In the genomic region with DNA sequence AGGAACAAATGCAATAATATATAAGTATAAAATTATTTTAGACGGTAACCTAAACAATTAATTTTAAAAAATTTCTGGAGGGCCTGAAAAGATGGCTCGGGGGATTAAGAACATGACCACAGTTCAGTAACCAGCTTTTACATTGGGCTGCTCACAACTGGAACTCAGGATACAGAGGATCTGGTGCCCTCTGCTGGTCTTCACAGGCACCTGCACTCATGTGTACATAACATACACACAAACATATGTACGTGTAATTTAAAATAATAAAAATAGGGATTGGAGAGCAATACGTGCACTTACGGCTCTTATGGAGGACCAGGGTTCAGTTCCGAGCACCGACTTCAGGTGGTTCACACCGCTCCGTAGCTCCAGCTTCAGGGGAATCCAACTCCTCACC, we compare ENCODE assay signal across 19 mouse cellular contexts. TPM values are rescaled to one million over a fixed set of nuclear protein-coding genes. Genes with fewer than 3 reads are reported as not detected.
A peak's percentile ranks its signal among the peaks of the same experiment; 100 is the strongest.
DNase-seq lines count a peak whose midpoint lies in the region; ATAC-seq and TF ChIP-seq lines count a peak whose summit lies in the region.
"Had no signal": no experiment of that assay in that cellular context is flagged by ENCODE, and none has a peak within 500 bp of the region (broad histone marks: within the 10 kb centered on the region; RNA-seq: fewer than 3 reads in every experiment).

No protein-coding gene starts in this region.

- H3K36me3 ChIP-seq in kidney, adult 2 months (ENCODE audit: control insufficient read depth, insufficient read depth, low read length): no peaks in the 10 kb centered on the region
- no peaks in the 10 kb centered on the region for H3K36me3 ChIP-seq in lung, postnatal 0 days (ENCODE audit: insufficient read depth, low read length)
- H3K36me3 ChIP-seq in small intestine, adult 2 months (ENCODE audit: control insufficient read depth, insufficient read depth, low read length): no peaks in the 10 kb centered on the region
- no peaks in the 10 kb centered on the region for H3K36me3 ChIP-seq in hindbrain, embryonic 13.5 days
- H3K36me3 ChIP-seq: embryonic facial prominence, embryonic 12.5 days; G1E; heart, embryonic 12.5 days; intestine, embryonic 15.5 days; neural tube, embryonic 15.5 days had no signal

- H3K27me3 ChIP-seq in kidney, adult 2 months (replicated peaks; ENCODE audit: control insufficient read depth, insufficient read depth, low read length): no peaks in the 10 kb centered on the region
- H3K27me3 ChIP-seq in lung, postnatal 0 days (replicated peaks; ENCODE audit: insufficient read depth, low read length): no peaks in the 10 kb centered on the region
- peaks cover 58% of the 10 kb centered on the region for H3K27me3 ChIP-seq in small intestine, adult 2 months (ENCODE audit: control insufficient read depth, insufficient read depth, low read length)
- 0 out of 2 replicates have a peak, but pooled peaks cover 4% of the 10 kb centered on the region for H3K27me3 ChIP-seq in hindbrain, embryonic 13.5 days
- H3K27me3 ChIP-seq: embryonic facial prominence, embryonic 12.5 days; heart, embryonic 12.5 days; intestine, embryonic 15.5 days; neural tube, embryonic 15.5 days had no signal

- H3K4me2 ChIP-seq in lung, postnatal 0 days (replicated peaks; ENCODE audit: low read depth, low read length): no peak overlapping the region
- H3K4me2 ChIP-seq in hindbrain, embryonic 13.5 days: no peak overlapping the region
- H3K4me2 ChIP-seq: embryonic facial prominence, embryonic 12.5 days; heart, embryonic 12.5 days; intestine, embryonic 15.5 days; neural tube, embryonic 15.5 days had no signal

- H3K4me1 ChIP-seq in kidney, adult 2 months (ENCODE audit: control insufficient read depth, insufficient read depth, low read length): no peaks in the 10 kb centered on the region
- peaks cover 3% of the 10 kb centered on the region; the same call in 1 of the 2 replicates for H3K4me1 ChIP-seq in lung, postnatal 0 days (ENCODE audit: insufficient read depth, low read depth, low read length)
- H3K4me1 ChIP-seq in small intestine, adult 2 months (ENCODE audit: control insufficient read depth, insufficient read depth, insufficient read length, low read length): peaks cover 2% of the 10 kb centered on the region; the same call in 1 of the 2 replicates
- no peaks in the 10 kb centered on the region for H3K4me1 ChIP-seq in hindbrain, embryonic 13.5 days (replicated peaks)
- H3K4me1 ChIP-seq: neural tube, embryonic 15.5 days had no signal

- H3K9ac ChIP-seq in lung, postnatal 0 days (replicated peaks; ENCODE audit: low read depth): no peak overlapping the region
- no peak overlapping the region for H3K9ac ChIP-seq in hindbrain, embryonic 13.5 days
- H3K9ac ChIP-seq: embryonic facial prominence, embryonic 12.5 days; heart, embryonic 12.5 days; intestine, embryonic 15.5 days; neural tube, embryonic 15.5 days had no signal

- TF ChIP-seq POLR2A in kidney, adult 2 months (IDR thresholded peaks at IDR 0.05; ENCODE audit: low read depth, low read length): no peak
- no peak for TF ChIP-seq POLR2A in small intestine, adult 2 months (IDR thresholded peaks at IDR 0.05; ENCODE audit: low read depth, low read length)

- peak; percentile 38 for TF ChIP-seq CTCF in kidney, adult 2 months (conservative IDR thresholded peaks at IDR 0.05; ENCODE audit: insufficient read depth, insufficient read length, low read depth, low read length)
- peak; percentile 49 for TF ChIP-seq CTCF in lung, postnatal 0 days (IDR thresholded peaks at IDR 0.05)
- peak; percentile 15; the same call in 1 of the 2 replicates for TF ChIP-seq CTCF in small intestine, adult 2 months (IDR thresholded peaks at IDR 0.05; ENCODE audit: extremely low read depth, insufficient read length, insufficient replicate concordance, low read depth, low read length)

- no peak overlapping the region for H3K27ac ChIP-seq in kidney, adult 2 months (ENCODE audit: insufficient read depth, low read depth, low read length)
- H3K27ac ChIP-seq in lung, postnatal 0 days (ENCODE audit: low read length): no peak overlapping the region
- H3K27ac ChIP-seq in small intestine, adult 2 months (ENCODE audit: insufficient read depth, low read depth, low read length): no peak overlapping the region
- H3K27ac ChIP-seq in hindbrain, embryonic 13.5 days: no peak overlapping the region
- H3K27ac ChIP-seq: embryonic facial prominence, embryonic 12.5 days; intestine, embryonic 15.5 days; neural tube, embryonic 15.5 days had no signal

- 97% methylated on average over 9 of the region's 9 CpGs for WGBS in kidney, adult 2 months
- 97% methylated on average over 9 of the region's 9 CpGs for WGBS in lung, postnatal 0 days
- 95% methylated on average over 9 of the region's 9 CpGs for WGBS in small intestine, adult 2 months
- WGBS in hindbrain, embryonic 13.5 days: 97% methylated on average over 9 of the region's 9 CpGs

- ATAC-seq in lung, postnatal 0 days: no peak
- no peak for ATAC-seq in hindbrain, embryonic 13.5 days (ENCODE audit: low FRiP score)
- ATAC-seq: intestine, embryonic 15.5 days had no signal

- H3K9me3 ChIP-seq in lung, postnatal 0 days (ENCODE audit: low read length): no peaks in the 10 kb centered on the region
- H3K9me3 ChIP-seq in hindbrain, embryonic 13.5 days: no peaks in the 10 kb centered on the region
- H3K9me3 ChIP-seq: embryonic facial prominence, embryonic 12.5 days; intestine, embryonic 15.5 days; neural tube, embryonic 15.5 days had no signal

- no peak for DNase-seq in kidney, adult 2 months
- DNase-seq in kidney, postnatal 4 days: no peak
- no peak for DNase-seq in lung, postnatal 0 days (ENCODE audit: low spot score)
- no peak for DNase-seq in lung, postnatal 4 days
- DNase-seq in MEL-GATA-1-ER (ENCODE audit: extremely low read depth, low read depth): peak; percentile 24
- DNase-seq in spleen, postnatal 10 days (ENCODE audit: low spot score in 2 of 2): no peak
- DNase-seq: adrenal gland, postnatal 14 days; cerebellum, postnatal 14 days; gastrocnemius, postnatal 25 days; kidney, postnatal 25 days; lung, adult 18-20 months; right cerebral cortex, adult 18-20 months had no signal

- no peak for TF ChIP-seq EP300 in lung, postnatal 0 days (IDR thresholded peaks at IDR 0.05)

- no peak overlapping the region for H3K4me3 ChIP-seq in kidney, adult 2 months (ENCODE audit: insufficient read depth, low read depth, low read length)
- H3K4me3 ChIP-seq in lung, postnatal 0 days (ENCODE audit: low read depth, low read length): no peak overlapping the region
- H3K4me3 ChIP-seq in small intestine, adult 2 months (ENCODE audit: low read depth, low read length): no peak overlapping the region
- no peak overlapping the region for H3K4me3 ChIP-seq in hindbrain, embryonic 13.5 days
- H3K4me3 ChIP-seq: embryonic facial prominence, embryonic 12.5 days; heart, embryonic 12.5 days; intestine, embryonic 15.5 days; neural tube, embryonic 15.5 days had no signal

RNA-seq across cellular contexts. Expression of a gene that starts 2.7 kb away (rescaled TPM):
- not detected in 2 replicates for polyA plus RNA-seq in kidney, adult 2 months (2012; rRNA removed)
- polyA plus RNA-seq in lung, postnatal 0 days (2015; fragmentation: Nextera tagmentation; extraction: Ambion mirVana): 0.27 and 0.84 TPM in 2 replicates
- polyA plus RNA-seq in small intestine, adult 2 months (2012; rRNA removed): 1.2 and 18.4 TPM in 2 replicates
- polyA plus RNA-seq in hindbrain, embryonic 13.5 days (2015; fragmentation: Nextera tagmentation; extraction: Ambion mirVana): 0.09 and 0.38 TPM in 2 replicates
- polyA plus RNA-seq: G1E had no signal

RNA-seq across cellular contexts. Expression of a gene that starts 14.9 kb away (rescaled TPM):
- 0.09 TPM in 1 of 2 replicates, not detected in the other for polyA plus RNA-seq in kidney, adult 2 months (2012; rRNA removed)
- polyA plus RNA-seq in lung, postnatal 0 days (2015; fragmentation: Nextera tagmentation; extraction: Ambion mirVana): 2.4 TPM in 2 replicates
- polyA plus RNA-seq in small intestine, adult 2 months (2012; rRNA removed): 0.39 and 0.47 TPM in 2 replicates
- 2.3 and 2.6 TPM in 2 replicates for polyA plus RNA-seq in hindbrain, embryonic 13.5 days (2015; fragmentation: Nextera tagmentation; extraction: Ambion mirVana)
- polyA plus RNA-seq: heart, embryonic 12.5 days had no signal

RNA-seq across cellular contexts. Expression of a gene that starts 25.3 kb away (rescaled TPM):
- 0.22 and 0.23 TPM in 2 replicates for polyA plus RNA-seq in kidney, adult 2 months (2012; rRNA removed)
- polyA plus RNA-seq in lung, postnatal 0 days (2015; fragmentation: Nextera tagmentation; extraction: Ambion mirVana): 1.0 and 2.0 TPM in 2 replicates
- 0.14 and 0.22 TPM in 2 replicates for polyA plus RNA-seq in small intestine, adult 2 months (2012; rRNA removed)
- polyA plus RNA-seq in hindbrain, embryonic 13.5 days (2015; fragmentation: Nextera tagmentation; extraction: Ambion mirVana): 0.40 and 0.86 TPM in 2 replicates

RNA-seq across cellular contexts. Expression of a gene that starts 29.1 kb away (rescaled TPM):
- polyA plus RNA-seq in kidney, adult 2 months (2012; rRNA removed): 2.1 and 2.5 TPM in 2 replicates
- polyA plus RNA-seq in lung, postnatal 0 days (2015; fragmentation: Nextera tagmentation; extraction: Ambion mirVana): 4.0 and 4.8 TPM in 2 replicates
- polyA plus RNA-seq in small intestine, adult 2 months (2012; rRNA removed): 0.63 and 0.84 TPM in 2 replicates
- 3.4 and 4.0 TPM in 2 replicates for polyA plus RNA-seq in hindbrain, embryonic 13.5 days (2015; fragmentation: Nextera tagmentation; extraction: Ambion mirVana)
- polyA plus RNA-seq: G1E had no signal

RNA-seq across cellular contexts. Expression of a gene that starts 30.7 kb away (rescaled TPM):
- polyA plus RNA-seq in kidney, adult 2 months (2012; rRNA removed): 8.1 and 8.3 TPM in 2 replicates
- 1.5 and 2.4 TPM in 2 replicates for polyA plus RNA-seq in lung, postnatal 0 days (2015; fragmentation: Nextera tagmentation; extraction: Ambion mirVana)
- 2.1 and 2.3 TPM in 2 replicates for polyA plus RNA-seq in small intestine, adult 2 months (2012; rRNA removed)
- 38.5 and 41.6 TPM in 2 replicates for polyA plus RNA-seq in hindbrain, embryonic 13.5 days (2015; fragmentation: Nextera tagmentation; extraction: Ambion mirVana)
